Mouse (Mus musculus): ENCODE results near the gene Sema5a. TPM values are rescaled to one million over a fixed set of nuclear protein-coding genes. Genes with fewer than 3 reads are reported as not detected.
A peak's percentile ranks its signal among the peaks of the same experiment; 100 is the strongest.

Sema5a gene
- total RNA-seq, 2 experiments from 2014 or later: 21.4 to 23.4 TPM

- DNase-seq: no peak
These were observed 198.1 kb downstream of the Sema5a start for GRCm38 (mm10) chr15:32442745-32443144.

DNA sequence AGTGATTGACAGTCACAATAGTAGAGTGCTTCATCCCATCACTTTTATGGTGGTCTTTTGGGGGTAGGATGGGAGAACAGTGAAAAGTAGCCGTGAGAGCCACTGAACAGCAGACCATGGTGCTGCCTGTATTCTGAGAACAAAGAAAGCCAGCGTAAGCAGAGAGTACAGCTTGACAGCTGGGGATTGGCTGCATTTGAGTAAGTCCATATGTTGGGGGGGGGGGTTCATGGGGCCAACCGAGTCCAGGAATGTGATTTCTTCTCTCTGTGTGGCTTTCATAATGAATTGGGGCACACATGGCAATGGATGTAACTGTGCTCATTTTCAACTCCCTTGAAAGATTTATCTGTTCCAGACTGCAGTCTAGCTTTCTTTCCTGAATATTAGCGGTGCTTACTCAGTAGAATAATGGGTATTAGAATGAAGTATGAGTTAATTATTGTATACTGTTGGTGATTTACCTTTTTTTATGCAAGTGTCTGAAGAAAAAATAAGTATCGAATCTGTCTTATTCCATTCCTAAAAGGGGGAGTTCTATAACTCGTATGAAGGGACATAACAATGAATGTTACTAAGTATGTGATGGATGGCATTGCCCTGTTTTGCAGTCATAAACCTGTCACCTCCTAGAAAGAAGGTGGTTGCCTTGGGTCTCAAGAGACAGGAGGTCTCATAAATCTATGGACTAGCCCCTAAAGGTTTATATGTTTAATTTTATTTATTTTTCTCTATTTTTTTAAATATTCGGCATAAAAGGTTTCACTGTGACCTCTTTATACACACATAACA lies 203.1 kb downstream of the Sema5a start:
- no peak for DNase-seq

GRCm38 (mm10) chr15:32459046-32459445 lies 214.4 kb downstream of the Sema5a start:
- DNase-seq: no peak

DNA sequence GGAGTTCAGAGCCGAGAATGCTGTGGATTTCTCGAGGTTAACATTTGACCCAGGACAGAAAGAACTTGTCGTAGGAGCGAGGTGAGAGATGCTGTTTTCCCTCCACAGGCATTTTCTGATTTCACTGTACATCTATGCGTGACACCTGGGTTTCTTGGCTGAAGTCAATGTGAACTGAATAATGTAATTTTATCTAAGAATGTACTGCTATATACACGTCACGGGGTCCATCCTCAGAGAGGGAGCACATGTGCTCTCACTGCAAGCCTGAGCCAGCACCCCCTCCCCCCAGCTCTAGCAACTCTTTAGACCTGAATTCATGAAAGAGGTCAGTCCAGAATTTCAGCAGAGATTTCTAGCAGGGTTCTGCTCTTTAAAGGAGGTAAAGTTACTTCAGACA lies 215.6 kb downstream of the Sema5a start:
- DNase-seq: no peak

DNA sequence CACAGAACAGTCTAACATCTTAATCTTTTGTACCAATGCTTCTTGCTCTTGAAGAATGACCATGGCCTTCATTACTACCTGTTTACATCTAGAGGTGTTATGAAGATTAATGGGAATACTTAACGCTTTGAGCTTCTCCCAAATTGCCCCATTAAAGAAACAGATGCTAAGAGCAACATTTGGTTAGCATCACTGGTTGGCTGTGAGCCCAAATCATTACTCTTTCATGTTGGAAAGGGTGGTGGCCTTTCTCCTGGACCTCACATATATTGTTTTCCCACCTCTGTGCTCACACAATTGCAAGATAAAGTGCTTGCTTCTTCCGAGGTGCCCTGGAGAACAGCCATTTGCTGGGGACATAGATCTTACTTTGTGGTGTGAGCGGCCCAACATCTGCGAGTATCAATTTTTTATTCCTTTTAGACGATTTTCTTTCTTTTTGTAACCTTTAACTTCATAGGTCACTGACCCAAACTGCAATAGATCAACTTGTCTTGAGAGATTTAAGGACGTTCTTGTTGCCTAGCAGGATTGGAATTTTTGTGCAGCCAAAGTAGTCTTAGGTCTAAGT lies 227.0 kb downstream of the Sema5a start:
- DNase-seq: no peak

GRCm38 (mm10) chr15:32480747-32481146 lies 236.1 kb downstream of the Sema5a start:
- no peak for DNase-seq

- no peak for DNase-seq
These were observed 240.7 kb downstream of the Sema5a start for GRCm38 (mm10) chr15:32485064-32485964.

DNA sequence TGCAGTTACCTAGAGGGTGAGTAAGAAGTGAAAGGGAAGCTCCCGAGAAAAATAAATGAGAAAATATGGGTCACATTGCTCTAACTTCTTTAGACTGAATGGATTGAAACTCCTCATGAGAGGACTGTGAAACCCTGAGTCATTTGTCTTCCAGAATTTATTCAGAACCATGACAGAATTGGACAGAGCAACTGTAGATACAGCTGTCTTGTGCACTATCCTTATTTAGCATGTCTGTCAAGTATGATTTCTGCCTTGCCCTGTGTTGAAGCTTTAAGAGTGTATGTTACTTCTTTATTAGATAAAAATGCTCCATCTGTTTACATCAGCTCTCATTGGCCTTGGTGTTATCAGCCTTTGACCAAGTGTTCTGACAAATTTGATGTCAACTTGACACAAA lies 243.4 kb downstream of the Sema5a start:
- no peak for DNase-seq

GRCm38 (mm10) chr15:32494219-32494618 lies 249.6 kb downstream of the Sema5a start:
- peak; percentile 28 for DNase-seq

- no peak for DNase-seq
These were observed 250.3 kb downstream of the Sema5a start for GRCm38 (mm10) chr15:32494899-32495298.

DNA sequence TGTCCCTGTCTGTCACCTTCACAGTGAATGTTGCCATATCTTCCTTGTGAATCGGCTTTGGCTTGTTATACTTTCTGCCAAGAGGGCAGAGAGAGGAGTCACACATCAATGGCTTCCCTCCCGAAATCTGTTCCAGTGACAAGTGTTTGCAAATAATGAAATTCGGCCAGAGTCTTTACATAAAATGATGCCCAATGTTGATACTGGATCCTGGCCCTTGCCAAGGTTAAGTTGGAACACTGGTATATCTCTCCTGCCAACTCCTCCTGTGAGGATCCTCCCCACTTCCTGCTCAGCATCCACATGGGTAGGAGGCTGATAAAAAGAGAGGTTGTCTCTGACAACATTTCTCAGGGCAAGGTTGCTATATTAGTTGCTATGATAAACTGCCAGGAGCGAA lies 252.3 kb downstream of the Sema5a start:
- no peak for DNase-seq

DNA sequence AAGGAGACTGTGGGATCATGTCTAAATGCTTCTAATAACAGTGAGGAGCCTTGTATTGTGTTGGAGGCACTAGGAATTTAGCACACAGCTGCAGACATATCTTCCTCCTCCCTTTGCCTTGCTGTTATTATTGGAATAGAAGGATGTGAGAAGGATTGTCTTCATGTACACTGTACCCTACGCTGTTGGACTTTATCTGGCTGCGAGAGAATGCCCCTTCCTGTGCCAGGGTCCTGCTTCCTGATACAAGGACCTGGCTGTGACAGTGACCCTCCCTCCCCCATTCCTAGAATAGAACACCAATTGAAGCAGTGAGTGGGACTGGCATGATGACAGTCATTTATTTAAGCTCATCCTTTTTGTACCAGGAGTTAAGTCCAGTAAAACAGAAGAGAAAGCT lies 261.3 kb downstream of the Sema5a start:
- DNase-seq: no peak

DNA sequence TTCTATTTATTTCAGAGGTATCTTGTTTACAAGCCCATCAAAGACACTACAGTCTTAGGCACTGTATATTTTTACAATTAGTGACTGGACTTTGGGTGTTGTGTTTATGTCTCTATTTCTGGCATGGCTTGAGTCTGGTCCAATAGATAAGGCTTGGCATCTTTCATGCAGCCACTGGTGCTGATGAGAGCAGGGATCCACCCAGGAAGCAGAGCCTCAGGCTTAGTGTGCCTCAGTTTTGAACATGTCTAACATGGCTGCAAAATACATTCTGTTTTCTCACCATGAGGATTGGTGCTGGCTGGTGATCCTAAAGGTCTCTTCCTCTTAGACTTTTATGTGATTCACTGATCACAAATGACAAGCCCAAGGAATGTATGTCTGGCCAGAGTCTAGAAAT lies 263.7 kb downstream of the Sema5a start:
- DNase-seq: no peak

DNA sequence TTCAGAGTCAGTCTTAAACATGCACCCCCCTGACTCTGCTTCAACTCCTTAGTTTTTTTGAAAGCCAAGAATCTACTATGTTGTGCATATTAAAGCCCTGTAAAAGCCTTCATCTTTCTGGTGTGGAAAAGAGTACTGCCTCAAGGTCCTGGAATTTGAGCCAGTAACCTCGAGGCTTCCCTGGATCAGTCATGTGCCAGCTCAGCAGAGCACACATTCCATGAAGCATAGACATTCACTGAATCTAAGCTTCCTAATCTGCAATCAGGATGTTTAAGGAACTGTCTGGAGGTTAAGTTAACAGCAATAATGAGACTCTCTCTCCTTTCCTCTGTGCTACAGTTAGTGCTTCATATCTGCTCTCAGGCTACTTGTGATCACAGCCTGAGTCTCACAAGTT lies 270.3 kb downstream of the Sema5a start:
- DNase-seq: no peak

GRCm38 (mm10) chr15:32517954-32518353 lies 273.3 kb downstream of the Sema5a start:
- DNase-seq: no peak

GRCm38 (mm10) chr15:32532539-32532938 lies 287.9 kb downstream of the Sema5a start:
- DNase-seq: peak; percentile 13

GRCm38 (mm10) chr15:32533541-32534080 lies 289.0 kb downstream of the Sema5a start:
- no peak for DNase-seq

DNA sequence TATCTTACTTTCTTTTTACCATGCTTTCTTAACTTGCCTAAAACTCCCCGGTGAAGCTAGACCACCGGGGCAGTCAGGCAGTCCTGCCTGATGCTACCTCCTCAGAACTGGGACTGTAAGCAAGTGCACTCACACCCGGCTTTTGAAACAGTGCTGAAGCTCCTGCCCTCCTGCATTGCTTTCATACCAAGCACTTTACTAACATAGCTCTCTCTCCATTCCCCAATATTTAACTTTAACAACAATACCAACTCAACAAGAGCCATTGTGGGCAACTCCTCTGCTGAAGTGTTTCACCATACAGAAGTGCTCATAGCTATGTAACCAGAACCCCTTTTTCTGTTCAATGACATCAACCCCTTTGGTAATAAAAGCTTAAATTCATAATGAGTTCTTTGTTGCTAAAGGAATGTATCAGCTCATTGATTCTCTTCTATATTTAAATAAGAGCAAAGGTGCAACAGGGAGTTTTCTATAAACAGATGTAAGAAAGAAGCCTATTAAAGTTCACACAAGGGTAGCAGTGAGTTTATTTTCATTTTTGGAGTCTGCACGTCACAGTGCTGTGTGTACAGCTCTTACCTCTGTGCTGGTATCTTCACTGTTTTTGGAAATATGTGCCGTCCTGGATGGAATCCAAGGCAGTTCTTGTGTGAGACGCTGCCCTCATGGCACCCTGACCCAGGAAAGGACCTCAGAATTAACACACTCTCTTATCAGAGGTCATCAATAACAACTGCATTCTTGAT lies 292.3 kb downstream of the Sema5a start:
- no peak for DNase-seq

DNA sequence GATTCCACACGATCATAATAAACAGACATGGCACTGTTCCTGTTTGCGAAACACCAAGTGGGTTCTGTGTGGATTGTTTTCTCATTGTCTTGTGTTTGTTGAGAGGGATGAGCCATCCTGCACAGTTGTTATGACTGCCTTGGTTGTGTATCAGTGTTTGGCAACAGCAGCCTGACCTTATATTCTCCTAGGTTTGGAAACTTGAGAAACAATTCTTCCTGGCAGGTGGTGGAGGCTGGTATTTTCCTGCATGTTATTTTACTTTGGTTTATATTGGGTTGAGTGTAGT lies 292.8 kb downstream of the Sema5a start:
- DNase-seq: no peak

- DNase-seq: no peak
These were observed 293.5 kb downstream of the Sema5a start for GRCm38 (mm10) chr15:32538092-32538491.

- peak; percentile 17 for DNase-seq
These were observed 298.1 kb downstream of the Sema5a start for GRCm38 (mm10) chr15:32542746-32543145.

- DNase-seq: no peak
These were observed 298.6 kb downstream of the Sema5a start for GRCm38 (mm10) chr15:32543181-32543580.
